8 mouse cellular contexts compared by ENCODE assay signal in genomic region chr5:33651541-33651920, GRCm38 (mm10). TPM values are rescaled to one million over a fixed set of nuclear protein-coding genes. Genes with fewer than 3 reads are reported as not detected.
DNase-seq lines count a peak whose midpoint lies in the region; ATAC-seq and TF ChIP-seq lines count a peak whose summit lies in the region.

No protein-coding gene starts in this region.

- TF ChIP-seq EP300 in ES-Bruce4 (IDR thresholded peaks at IDR 0.05; ENCODE audit: insufficient read depth, low read depth, low read length): no peak

- TF ChIP-seq POLR2A in ES-Bruce4 (IDR thresholded peaks at IDR 0.05; ENCODE audit: insufficient read depth, low read length): no peak

- H3K27ac ChIP-seq in heart, embryonic 14.5 days (replicated peaks in 1 of 2; ENCODE audit: control insufficient read depth in 1 of 2, insufficient read depth in 1 of 2, low read depth in 2 of 2, low read length in 2 of 2): peak overlapping the region; percentile 94 to 98
- no peak overlapping the region for H3K27ac ChIP-seq in ES-Bruce4 (ENCODE audit: insufficient read depth, low read length)
- peak overlapping the region; percentile 98 for H3K27ac ChIP-seq in forebrain, embryonic 15.5 days (replicated peaks)
- H3K27ac ChIP-seq in liver, embryonic 16.5 days (ENCODE audit: low read length): peak overlapping the region; percentile 86

- no peak for TF ChIP-seq CTCF in ES-Bruce4 (IDR thresholded peaks at IDR 0.05; ENCODE audit: low read depth, low read length)

- H3K36me3 ChIP-seq in heart, embryonic 14.5 days (ENCODE audit: control insufficient read depth, insufficient read depth, low read length): peaks cover 69% of the 10 kb centered on the region
- peaks cover 33% of the 10 kb centered on the region for H3K36me3 ChIP-seq in ES-Bruce4 (ENCODE audit: control insufficient read depth, insufficient read depth, low read length, poor library complexity, severe bottlenecking)
- peaks cover 25% of the 10 kb centered on the region for H3K36me3 ChIP-seq in forebrain, embryonic 15.5 days
- H3K36me3 ChIP-seq in liver, embryonic 16.5 days (ENCODE audit: control insufficient read depth, insufficient read depth): peaks cover 50% of the 10 kb centered on the region

- H3K9me3 ChIP-seq in heart, embryonic 14.5 days (ENCODE audit: control insufficient read depth, low read length): no peaks in the 10 kb centered on the region
- no peaks in the 10 kb centered on the region for H3K9me3 ChIP-seq in ES-Bruce4 (replicated peaks; ENCODE audit: control insufficient read depth, insufficient read depth, low read length, poor library complexity, severe bottlenecking)
- no peaks in the 10 kb centered on the region for H3K9me3 ChIP-seq in forebrain, embryonic 15.5 days
- H3K9me3 ChIP-seq in liver, embryonic 16.5 days (replicated peaks; ENCODE audit: control insufficient read depth, low read length): no peaks in the 10 kb centered on the region

- peak overlapping the region; percentile 86 for H3K4me2 ChIP-seq in heart, embryonic 14.5 days (ENCODE audit: low read length)
- H3K4me2 ChIP-seq in forebrain, embryonic 15.5 days (replicated peaks): peak overlapping the region; percentile 54
- peak overlapping the region; percentile 78 for H3K4me2 ChIP-seq in liver, embryonic 16.5 days (ENCODE audit: low read depth, low read length)

- peak overlapping the region; percentile 81 for H3K9ac ChIP-seq in heart, embryonic 14.5 days (ENCODE audit: low read length)
- H3K9ac ChIP-seq in ES-Bruce4 (ENCODE audit: low read depth, poor library complexity, severe bottlenecking): peak overlapping the region; percentile 60
- peak overlapping the region; percentile 83 for H3K9ac ChIP-seq in forebrain, embryonic 15.5 days (replicated peaks)
- H3K9ac ChIP-seq in liver, embryonic 16.5 days (ENCODE audit: low read depth, low read length): peak overlapping the region; percentile 85

- H3K4me3 ChIP-seq in heart, embryonic 14.5 days (ENCODE audit: control insufficient read depth in 1 of 2, insufficient read depth in 1 of 2, low read depth in 1 of 2, low read length in 2 of 2): peak overlapping the region; percentile 67 to 84
- H3K4me3 ChIP-seq in ES-Bruce4 (ENCODE audit: low read depth, low read length): peak overlapping the region; percentile 85
- H3K4me3 ChIP-seq in forebrain, embryonic 15.5 days: peak overlapping the region; percentile 90
- peak overlapping the region; percentile 83 for H3K4me3 ChIP-seq in liver, embryonic 16.5 days (ENCODE audit: low read depth, low read length)

- peaks cover 2 to 34% of the 10 kb centered on the region in 2 experiments for H3K4me1 ChIP-seq in heart, embryonic 14.5 days (ENCODE audit: control insufficient read depth in 2 of 2, insufficient read depth in 2 of 2, low read length in 2 of 2)
- H3K4me1 ChIP-seq in ES-Bruce4 (ENCODE audit: control insufficient read depth, insufficient read depth, low read length): no peaks in the 10 kb centered on the region
- H3K4me1 ChIP-seq in forebrain, embryonic 15.5 days: peaks cover 37% of the 10 kb centered on the region
- H3K4me1 ChIP-seq in liver, embryonic 16.5 days (ENCODE audit: control insufficient read depth, low read depth, low read length): peaks cover 53% of the 10 kb centered on the region

- ATAC-seq in heart, embryonic 14.5 days (ENCODE audit: insufficient number of reproducible peaks, insufficient read depth, low FRiP score, low read depth): no peak
- peak; percentile 1; the same call in 1 of the 2 replicates for ATAC-seq in forebrain, embryonic 15.5 days (replicated peaks)
- no peak for ATAC-seq in liver, embryonic 16.5 days (ENCODE audit: low read depth)

- 2% methylated on average over 11 of the region's 11 CpGs for WGBS in heart, embryonic 14.5 days
- 0% methylated on average over 11 of the region's 11 CpGs for WGBS in forebrain, embryonic 15.5 days
- WGBS in liver, embryonic 16.5 days (ENCODE audit: insufficient replicate concordance): 0% methylated on average over 11 of the region's 11 CpGs

- DNase-seq in heart, postnatal 4 days: no peak
- no peak for DNase-seq in layer of hippocampus, postnatal 14 days (ENCODE audit: low spot score in 2 of 2)
- no peak for DNase-seq in c-Kit-positive CD71-positive TER-119-positive erythroid progenitor cells, embryonic 14.5 days (ENCODE audit: low spot score)
- DNase-seq in lung, adult 18-20 months: no peak

- H3K27me3 ChIP-seq in heart, embryonic 14.5 days (ENCODE audit: control insufficient read depth, insufficient read depth, low read length): no peaks in the 10 kb centered on the region
- no peaks in the 10 kb centered on the region for H3K27me3 ChIP-seq in ES-Bruce4 (ENCODE audit: control insufficient read depth, insufficient read depth, low read length, poor library complexity, severe bottlenecking)
- no peaks in the 10 kb centered on the region for H3K27me3 ChIP-seq in forebrain, embryonic 15.5 days
- no peaks in the 10 kb centered on the region for H3K27me3 ChIP-seq in liver, embryonic 16.5 days (ENCODE audit: control insufficient read depth, insufficient read depth, low read depth, low read length)

RNA-seq across cellular contexts. Expression of gene Slbp, which starts 0.8 kb away (rescaled TPM):
- 97.7 and 102 TPM in 2 replicates for polyA plus RNA-seq in heart, embryonic 14.5 days (2014; fragmentation: Nextera tagmentation; extraction: Ambion mirVana)
- total RNA-seq in heart, postnatal 4 days (2021): 10 to 100 TPM; 33.4 to 41.5 TPM
- 109 and 121 TPM in 2 replicates for polyA plus RNA-seq in ES-Bruce4 (2011; ENCODE audit: insufficient read depth, insufficient read length, low read depth, missing spikeins)
- polyA plus RNA-seq in forebrain, embryonic 15.5 days (2015; fragmentation: Nextera tagmentation; extraction: Ambion mirVana): 129 and 141 TPM in 2 replicates
- 214 and 245 TPM in 2 replicates for polyA plus RNA-seq in liver, embryonic 16.5 days (2015; fragmentation: Nextera tagmentation; extraction: Ambion mirVana)
- total RNA-seq in layer of hippocampus, postnatal 14 days (2021): 10 to 100 TPM; 22.0 to 24.7 TPM

RNA-seq across cellular contexts. Expression of gene Tacc3, which starts 6.4 kb away (rescaled TPM):
- polyA plus RNA-seq in heart, embryonic 14.5 days (2014; fragmentation: Nextera tagmentation; extraction: Ambion mirVana): 105 and 117 TPM in 2 replicates
- 10 to 100 TPM; 53.3 to 56.9 TPM for total RNA-seq in heart, postnatal 4 days (2021)
- polyA plus RNA-seq in ES-Bruce4 (2011; ENCODE audit: insufficient read depth, insufficient read length, low read depth, missing spikeins): 162 and 185 TPM in 2 replicates
- polyA plus RNA-seq in forebrain, embryonic 15.5 days (2015; fragmentation: Nextera tagmentation; extraction: Ambion mirVana): 91.5 and 98.2 TPM in 2 replicates
- polyA plus RNA-seq in liver, embryonic 16.5 days (2015; fragmentation: Nextera tagmentation; extraction: Ambion mirVana): 127 and 129 TPM in 2 replicates
- 10 to 100 TPM in 1 of 2 experiments, 1 to 10 TPM in 1; 9.8 to 12.0 TPM for total RNA-seq in layer of hippocampus, postnatal 14 days (2021)

RNA-seq across cellular contexts. Expression of gene Tmem129, which starts 6.7 kb away (rescaled TPM):
- polyA plus RNA-seq in heart, embryonic 14.5 days (2014; fragmentation: Nextera tagmentation; extraction: Ambion mirVana): 35.4 and 38.3 TPM in 2 replicates
- total RNA-seq in heart, postnatal 4 days (2021): 10 to 100 TPM; 16.0 to 19.2 TPM
- 7.3 and 9.5 TPM in 2 replicates for polyA plus RNA-seq in ES-Bruce4 (2011; ENCODE audit: insufficient read depth, insufficient read length, low read depth, missing spikeins)
- polyA plus RNA-seq in forebrain, embryonic 15.5 days (2015; fragmentation: Nextera tagmentation; extraction: Ambion mirVana): 31.0 and 35.0 TPM in 2 replicates
- 21.7 and 21.8 TPM in 2 replicates for polyA plus RNA-seq in liver, embryonic 16.5 days (2015; fragmentation: Nextera tagmentation; extraction: Ambion mirVana)
- total RNA-seq in layer of hippocampus, postnatal 14 days (2021): 10 to 100 TPM; 21.7 to 25.5 TPM

RNA-seq across cellular contexts. Expression of gene Gm9903, which starts 21.8 kb away (rescaled TPM):
- 1.3 TPM in 2 replicates for polyA plus RNA-seq in heart, embryonic 14.5 days (2014; fragmentation: Nextera tagmentation; extraction: Ambion mirVana)
- 1 to 10 TPM; 1.2 to 1.5 TPM for total RNA-seq in heart, postnatal 4 days (2021)
- polyA plus RNA-seq in ES-Bruce4 (2011; ENCODE audit: insufficient read depth, insufficient read length, low read depth, missing spikeins): 0.38 TPM in 1 of 2 replicates, not detected in the other
- 0.60 and 0.75 TPM in 2 replicates for polyA plus RNA-seq in forebrain, embryonic 15.5 days (2015; fragmentation: Nextera tagmentation; extraction: Ambion mirVana)
- 0.12 TPM in 1 of 2 replicates, not detected in the other for polyA plus RNA-seq in liver, embryonic 16.5 days (2015; fragmentation: Nextera tagmentation; extraction: Ambion mirVana)
- under 1 TPM; 0.64 to 0.92 TPM for total RNA-seq in layer of hippocampus, postnatal 14 days (2021)

RNA-seq across cellular contexts. Expression of gene Fam53a, which starts 22.1 kb away (rescaled TPM):
- polyA plus RNA-seq in heart, embryonic 14.5 days (2014; fragmentation: Nextera tagmentation; extraction: Ambion mirVana): 49.0 and 58.3 TPM in 2 replicates
- 10 to 100 TPM; 27.3 to 31.4 TPM for total RNA-seq in heart, postnatal 4 days (2021)
- polyA plus RNA-seq in ES-Bruce4 (2011; ENCODE audit: insufficient read depth, insufficient read length, low read depth, missing spikeins): 26.8 and 29.7 TPM in 2 replicates
- 44.0 and 47.8 TPM in 2 replicates for polyA plus RNA-seq in forebrain, embryonic 15.5 days (2015; fragmentation: Nextera tagmentation; extraction: Ambion mirVana)
- 17.5 and 18.4 TPM in 2 replicates for polyA plus RNA-seq in liver, embryonic 16.5 days (2015; fragmentation: Nextera tagmentation; extraction: Ambion mirVana)
- total RNA-seq in layer of hippocampus, postnatal 14 days (2021): 10 to 100 TPM; 25.5 to 27.1 TPM
